Mouse (Mus musculus): ENCODE measurements around the gene Ncoa1. TPM values are rescaled to one million over a fixed set of nuclear protein-coding genes. Genes with fewer than 3 reads are reported as not detected.
"Not testable (repeated sequence)": the region's sequence is repeated elsewhere in the genome, so short reads cannot be mapped to it uniquely, and the experiment has no call there.

Gene Ncoa1
- polyA plus RNA-seq, 1 experiment from 2014 or later = 9.5 TPM

- Histone ChIP-seq H3K4me3 (ENCODE audit: low read depth, low read length) (no peak overlapping the region), H3K4me2 (ENCODE audit: low read length) (no peak overlapping the region), H3K27me3 (replicated peaks; ENCODE audit: control insufficient read depth, insufficient read depth, low read length) (no peaks in the 10 kb centered on the region), H3K36me3 (ENCODE audit: control insufficient read depth, insufficient read depth, low read length) (no peaks in the 10 kb centered on the region), H3K4me1 (replicated peaks; ENCODE audit: control insufficient read depth, insufficient read depth, low read length) (no peaks in the 10 kb centered on the region), H3K9ac (ENCODE audit: low read length) (no peak overlapping the region), H3K9me3 (ENCODE audit: control insufficient read depth, low read length) (no peaks in the 10 kb centered on the region), H3K27ac (ENCODE audit: low read depth) (no peak overlapping the region)
- DNase-seq (ENCODE audit: low spot score) (no peak), ATAC-seq (replicated peaks; ENCODE audit: low FRiP score, low TSS enrichment, low read depth) (no peak)
- 69% methylated on average over 1 of the region's 1 CpGs for WGBS
Measured at GRCm38 (mm10) chr12:4462420-4462819, 14.6 kb downstream of the Ncoa1 start.

- Histone ChIP-seq H3K9ac (ENCODE audit: low read length) (no peak overlapping the region), H3K27me3 (replicated peaks; ENCODE audit: control insufficient read depth, insufficient read depth, low read length) (no peaks in the 10 kb centered on the region), H3K27ac (ENCODE audit: low read depth) (no peak overlapping the region), H3K4me2 (ENCODE audit: low read length) (no peak overlapping the region), H3K4me3 (ENCODE audit: low read depth, low read length) (no peak overlapping the region), H3K36me3 (ENCODE audit: control insufficient read depth, insufficient read depth, low read length) (no peaks in the 10 kb centered on the region), H3K4me1 (replicated peaks; ENCODE audit: control insufficient read depth, insufficient read depth, low read length) (no peaks in the 10 kb centered on the region), H3K9me3 (ENCODE audit: control insufficient read depth, low read length) (no peaks in the 10 kb centered on the region)
- 94% methylated on average over 2 of the region's 2 CpGs for WGBS
- no peak for ATAC-seq (replicated peaks; ENCODE audit: low FRiP score, low TSS enrichment, low read depth)
- DNase-seq (ENCODE audit: low spot score) = no peak
Measured at GRCm38 (mm10) chr12:4460990-4461389, 16.0 kb downstream of the Ncoa1 start.

GRCm38 (mm10) chr12:4454956-4455565 is 21.9 kb downstream of the Ncoa1 start:
- Histone ChIP-seq H3K4me1 (replicated peaks; ENCODE audit: control insufficient read depth, insufficient read depth, low read length) (0 out of 2 replicates have a peak, but pooled peaks cover 5% of the 10 kb centered on the region), H3K27ac (ENCODE audit: low read depth) (no peak overlapping the region), H3K9ac (ENCODE audit: low read length) (no peak overlapping the region), H3K4me3 (ENCODE audit: low read depth, low read length) (no peak overlapping the region), H3K4me2 (ENCODE audit: low read length) (no peak overlapping the region), H3K9me3 (ENCODE audit: control insufficient read depth, low read length) (no peaks in the 10 kb centered on the region), H3K36me3 (ENCODE audit: control insufficient read depth, insufficient read depth, low read length) (no peaks in the 10 kb centered on the region), H3K27me3 (replicated peaks; ENCODE audit: control insufficient read depth, insufficient read depth, low read length) (no peaks in the 10 kb centered on the region)
- 77% methylated on average over 10 of the region's 10 CpGs for WGBS
- DNase-seq (ENCODE audit: low spot score) = no peak
- ATAC-seq (replicated peaks; ENCODE audit: low FRiP score, low TSS enrichment, low read depth) = no peak

- no peak overlapping the region for H3K4me2 ChIP-seq (ENCODE audit: low read length)
- H3K27me3 ChIP-seq (replicated peaks; ENCODE audit: control insufficient read depth, insufficient read depth, low read length) = no peaks in the 10 kb centered on the region
- ATAC-seq (replicated peaks; ENCODE audit: low FRiP score, low TSS enrichment, low read depth) = no peak
- H3K27ac ChIP-seq (ENCODE audit: low read depth) = no peak overlapping the region
- 89% methylated on average over 4 of the region's 4 CpGs for WGBS
- 0 out of 2 replicates have a peak, but pooled peaks cover 5% of the 10 kb centered on the region for H3K4me1 ChIP-seq (replicated peaks; ENCODE audit: control insufficient read depth, insufficient read depth, low read length)
- H3K4me3 ChIP-seq (ENCODE audit: low read depth, low read length) = no peak overlapping the region
- no peak for DNase-seq (ENCODE audit: low spot score)
- no peak overlapping the region for H3K9ac ChIP-seq (ENCODE audit: low read length)
- H3K9me3 ChIP-seq (ENCODE audit: control insufficient read depth, low read length) = no peaks in the 10 kb centered on the region
- H3K36me3 ChIP-seq (ENCODE audit: control insufficient read depth, insufficient read depth, low read length) = no peaks in the 10 kb centered on the region
Measured at GRCm38 (mm10) chr12:4454248-4454647, 22.7 kb downstream of the Ncoa1 start.

DNA sequence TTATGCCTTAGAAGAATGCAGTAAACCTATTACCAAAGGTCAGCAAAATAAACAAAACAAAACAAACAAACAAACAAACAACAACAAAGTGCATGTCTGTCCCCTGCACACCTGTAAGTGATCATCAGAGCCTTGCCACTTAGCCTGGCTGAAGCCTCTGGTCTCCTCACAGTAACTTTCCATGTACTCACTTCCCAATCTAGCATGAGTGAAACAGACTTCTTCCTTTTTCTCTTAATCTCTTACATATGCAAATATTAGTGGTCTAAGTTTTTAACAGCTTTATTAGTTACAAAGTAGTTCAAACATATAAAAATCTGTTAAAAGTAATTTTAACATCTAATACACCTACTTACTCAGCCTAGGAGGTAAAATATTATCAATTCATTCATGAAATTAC is 24.7 kb downstream of the Ncoa1 start:
- Histone ChIP-seq H3K4me1 (replicated peaks; ENCODE audit: control insufficient read depth, insufficient read depth, low read length) (0 out of 2 replicates have a peak, but pooled peaks cover 5% of the 10 kb centered on the region), H3K36me3 (ENCODE audit: control insufficient read depth, insufficient read depth, low read length) (no peaks in the 10 kb centered on the region), H3K27me3 (replicated peaks; ENCODE audit: control insufficient read depth, insufficient read depth, low read length) (no peaks in the 10 kb centered on the region), H3K27ac (ENCODE audit: low read depth) (no peak overlapping the region), H3K9me3 (ENCODE audit: control insufficient read depth, low read length) (no peaks in the 10 kb centered on the region), H3K4me3 (ENCODE audit: low read depth, low read length) (no peak overlapping the region), H3K9ac (ENCODE audit: low read length) (no peak overlapping the region), H3K4me2 (ENCODE audit: low read length) (no peak overlapping the region)
- no peak for ATAC-seq (replicated peaks; ENCODE audit: low FRiP score, low TSS enrichment, low read depth)
- DNase-seq (ENCODE audit: low spot score) = no peak

DNA sequence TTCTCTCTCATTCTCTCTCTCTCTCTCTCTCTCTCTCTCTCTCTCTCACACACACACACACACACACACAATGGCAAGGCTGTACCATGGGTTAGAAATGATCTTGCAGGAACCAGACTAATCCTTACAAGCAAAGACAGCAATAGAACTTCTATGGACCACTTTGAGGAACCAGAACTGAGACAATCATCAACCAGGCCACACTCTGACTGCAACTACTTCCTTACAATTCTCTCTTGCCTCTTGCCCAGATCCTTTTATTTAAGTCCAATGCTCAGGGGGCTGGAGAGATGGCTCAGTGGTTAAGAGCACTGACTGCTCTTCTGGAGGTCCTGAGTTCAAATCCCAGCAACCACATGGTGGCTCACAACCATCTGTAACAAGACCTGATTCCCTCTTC is 26.5 kb downstream of the Ncoa1 start:
- H3K27ac ChIP-seq (ENCODE audit: low read depth); H3K4me3 ChIP-seq (ENCODE audit: low read depth, low read length); H3K36me3 ChIP-seq (ENCODE audit: control insufficient read depth, insufficient read depth, low read length); H3K9me3 ChIP-seq (ENCODE audit: control insufficient read depth, low read length); H3K4me2 ChIP-seq (ENCODE audit: low read length); H3K27me3 ChIP-seq (replicated peaks; ENCODE audit: control insufficient read depth, insufficient read depth, low read length); H3K4me1 ChIP-seq (replicated peaks; ENCODE audit: control insufficient read depth, insufficient read depth, low read length); DNase-seq (ENCODE audit: low spot score); ATAC-seq (replicated peaks; ENCODE audit: low FRiP score, low TSS enrichment, low read depth); H3K9ac ChIP-seq (ENCODE audit: low read length): not testable (repeated sequence)

DNA sequence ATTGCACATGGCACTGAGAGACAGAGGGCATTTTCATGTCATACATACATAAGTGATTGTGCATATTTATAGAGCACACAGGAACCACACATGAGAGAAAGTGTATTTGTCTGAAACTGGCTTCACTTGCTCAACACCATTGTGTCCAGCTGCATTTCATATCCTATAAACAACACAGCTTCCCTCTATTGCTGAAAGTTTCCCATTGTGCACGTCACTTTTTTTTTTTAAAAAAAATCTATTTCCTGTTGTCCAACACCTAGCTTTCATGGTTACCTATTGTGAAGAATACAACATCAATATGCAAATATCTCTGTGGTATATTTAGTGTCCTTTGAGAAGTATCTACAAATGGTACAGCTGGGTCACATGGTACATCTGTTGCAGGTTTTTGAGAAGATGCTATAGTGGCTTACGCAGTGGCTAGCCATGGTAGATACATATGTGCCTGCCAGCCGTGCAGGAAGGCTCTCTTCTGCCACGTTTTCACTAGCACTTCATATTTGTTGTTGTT is 28.8 kb downstream of the Ncoa1 start:
- H3K9ac ChIP-seq (ENCODE audit: low read length) = no peak overlapping the region
- no peaks in the 10 kb centered on the region for H3K27me3 ChIP-seq (replicated peaks; ENCODE audit: control insufficient read depth, insufficient read depth, low read length)
- H3K36me3 ChIP-seq (ENCODE audit: control insufficient read depth, insufficient read depth, low read length) = no peaks in the 10 kb centered on the region
- ATAC-seq (replicated peaks; ENCODE audit: low FRiP score, low TSS enrichment, low read depth) (no peak), DNase-seq (ENCODE audit: low spot score) (no peak)
- 85% methylated on average over 4 of the region's 4 CpGs for WGBS
- no peak overlapping the region for H3K4me3 ChIP-seq (ENCODE audit: low read depth, low read length)
- H3K4me1 ChIP-seq (replicated peaks; ENCODE audit: control insufficient read depth, insufficient read depth, low read length) = no peaks in the 10 kb centered on the region
- H3K9me3 ChIP-seq (ENCODE audit: control insufficient read depth, low read length) = no peaks in the 10 kb centered on the region
- H3K4me2 ChIP-seq (ENCODE audit: low read length) = no peak overlapping the region
- no peak overlapping the region for H3K27ac ChIP-seq (ENCODE audit: low read depth)

GRCm38 (mm10) chr12:4444946-4445345 is 32.0 kb downstream of the Ncoa1 start:
- DNase-seq (ENCODE audit: low spot score) (no peak), ATAC-seq (replicated peaks; ENCODE audit: low FRiP score, low TSS enrichment, low read depth) (no peak)
- Histone ChIP-seq H3K4me2 (ENCODE audit: low read length) (no peak overlapping the region), H3K36me3 (ENCODE audit: control insufficient read depth, insufficient read depth, low read length) (no peaks in the 10 kb centered on the region), H3K27ac (ENCODE audit: low read depth) (no peak overlapping the region), H3K27me3 (replicated peaks; ENCODE audit: control insufficient read depth, insufficient read depth, low read length) (no peaks in the 10 kb centered on the region), H3K9me3 (ENCODE audit: control insufficient read depth, low read length) (no peaks in the 10 kb centered on the region), H3K9ac (ENCODE audit: low read length) (no peak overlapping the region), H3K4me3 (ENCODE audit: low read depth, low read length) (no peak overlapping the region), H3K4me1 (replicated peaks; ENCODE audit: control insufficient read depth, insufficient read depth, low read length) (no peaks in the 10 kb centered on the region)
- 95% methylated on average over 5 of the region's 5 CpGs for WGBS

DNA sequence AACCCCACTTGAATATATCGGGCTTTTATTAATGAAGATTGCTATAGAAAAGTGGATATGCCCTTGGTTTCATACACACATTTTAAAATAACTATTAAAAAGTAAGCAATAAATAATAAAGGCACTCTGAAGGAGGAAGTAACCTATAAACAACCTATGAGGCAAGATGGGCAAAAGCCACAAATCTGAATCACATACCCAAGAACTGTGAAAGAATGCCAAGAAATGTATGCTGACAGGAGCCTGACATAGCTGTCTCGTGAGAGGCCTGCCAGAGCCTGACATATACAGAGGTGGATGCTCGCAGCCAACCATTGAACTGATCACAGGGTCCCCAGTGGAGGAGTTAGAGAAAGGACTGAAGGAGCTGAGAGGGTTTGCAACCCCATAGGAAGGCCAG is 35.5 kb downstream of the Ncoa1 start:
- no peak overlapping the region for H3K9ac ChIP-seq (ENCODE audit: low read length)
- DNase-seq (ENCODE audit: low spot score) (no peak), ATAC-seq (replicated peaks; ENCODE audit: low FRiP score, low TSS enrichment, low read depth) (no peak)
- H3K9me3 ChIP-seq (ENCODE audit: control insufficient read depth, low read length) = no peaks in the 10 kb centered on the region
- WGBS = 76% methylated on average over 3 of the region's 3 CpGs
- H3K27me3 ChIP-seq (replicated peaks; ENCODE audit: control insufficient read depth, insufficient read depth, low read length) = no peaks in the 10 kb centered on the region
- H3K27ac ChIP-seq (ENCODE audit: low read depth) = no peak overlapping the region
- H3K4me3 ChIP-seq (ENCODE audit: low read depth, low read length) = no peak overlapping the region
- H3K4me1 ChIP-seq (replicated peaks; ENCODE audit: control insufficient read depth, insufficient read depth, low read length) = no peaks in the 10 kb centered on the region
- H3K36me3 ChIP-seq (ENCODE audit: control insufficient read depth, insufficient read depth, low read length) = no peaks in the 10 kb centered on the region
- no peak overlapping the region for H3K4me2 ChIP-seq (ENCODE audit: low read length)

Data from intestine, embryonic 14.5 days (tissue).